Mouse (Mus musculus) hindbrain, embryonic 15.5 days (tissue): ENCODE results near the gene Cdk6. TPM values are rescaled to one million over a fixed set of nuclear protein-coding genes. Genes with fewer than 3 reads are reported as not detected.

Source experiments
- ATAC-seq: fragments of 200-750 bp; cut with Nextera tagmentation; 2 replicates; pipeline ENCODE4 v1.8.0; 2017; ENCODE audit warnings: low read depth, moderate number of reproducible peaks, moderate TSS enrichment; ENCODE audit not compliant: low FRiP score
- H3K27ac ChIP-seq: fragments of 300-500 bp; sonication (generic); replicated peaks from 2 replicates; pipeline ENCODE4 v1.5.1; 2015; ENCODE audit warnings: mild to moderate bottlenecking, inconsistent platforms
- H3K27me3 ChIP-seq: fragments of 300-500 bp; sonication (generic); 2 replicates; pipeline ENCODE4 v1.6.1; 2015; ENCODE audit warnings: control low read depth, inconsistent platforms
- H3K36me3 ChIP-seq: fragments of 300-500 bp; sonication (generic); 2 replicates; pipeline ENCODE4 v1.6.1; 2015; ENCODE audit warnings: control low read depth, inconsistent platforms
- H3K4me1 ChIP-seq: fragments of 300-500 bp; sonication (generic); replicated peaks from 2 replicates; pipeline ENCODE4 v1.6.1; 2015; ENCODE audit warnings: control low read depth, inconsistent platforms
- H3K4me2 ChIP-seq: fragments of 300-500 bp; sonication (generic); 2 replicates; pipeline ENCODE4 v1.6.1; 2015; ENCODE audit warnings: moderate library complexity, mild to moderate bottlenecking, inconsistent platforms
- H3K4me3 ChIP-seq: fragments of 300-500 bp; sonication (generic); 2 replicates; pipeline ENCODE4 v1.5.1; 2015; ENCODE audit warnings: mild to moderate bottlenecking, inconsistent platforms
- H3K9ac ChIP-seq: fragments of 300-500 bp; sonication (generic); 2 replicates; pipeline ENCODE4 v1.6.1; 2015; ENCODE audit warnings: inconsistent platforms
- H3K9me3 ChIP-seq: fragments of 300-500 bp; sonication (generic); 2 replicates; pipeline ENCODE4 v1.6.1; 2016; ENCODE audit warnings: control low read depth, inconsistent platforms
- WGBS: fragments of 180-500 bp; shearing (Covaris S2); methylation state at CpG from one replicate; pipeline ENCODE4 v1.1.7; 2015; 5-methylcytosine and 5-hydroxymethylcytosine counted together
- polyA plus RNA-seq: library from polyadenylated mRNA; unstranded; fragments of >200 nt; fragmentation: Nextera tagmentation; extraction: Ambion mirVana; gene quantifications from 2 replicates; pipeline ENCODE4 v1.2.1, GENCODE M21; 2015

Gene Cdk6
- polyA plus RNA-seq, 1 experiment from 2014 or later: 12.0 TPM

DNA sequence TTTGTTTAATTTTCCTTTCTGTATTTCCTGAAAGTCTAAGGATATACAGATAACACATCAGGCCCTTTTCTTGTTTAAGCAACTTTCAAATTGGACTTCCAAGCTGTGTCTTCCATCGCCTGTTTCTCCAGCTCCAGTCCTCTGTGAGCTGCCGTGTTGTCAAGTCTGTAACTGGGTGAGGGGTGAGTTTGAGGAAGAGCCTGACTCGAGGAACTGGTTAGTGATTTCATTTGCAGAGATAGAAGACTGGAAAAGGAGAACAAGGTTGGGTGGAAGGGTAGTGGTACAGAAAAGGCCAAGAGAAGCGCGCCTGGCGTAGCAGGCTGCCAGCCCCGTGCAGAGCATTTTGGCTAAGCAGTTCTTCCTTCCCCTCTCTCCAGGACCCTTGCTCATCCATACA is 120.1 kb downstream of the Cdk6 start:
- Histone ChIP-seq H3K4me3 (no peak overlapping the region), H3K9me3 (no peaks in the 10 kb centered on the region), H3K27me3 (no peaks in the 10 kb centered on the region), H3K4me2 (no peak overlapping the region), H3K27ac (no peak overlapping the region), H3K4me1 (no peaks in the 10 kb centered on the region), H3K9ac (no peak overlapping the region), H3K36me3 (no peaks in the 10 kb centered on the region)
- WGBS: 95% methylated on average over 7 of the region's 7 CpGs
- ATAC-seq: no peak

DNA sequence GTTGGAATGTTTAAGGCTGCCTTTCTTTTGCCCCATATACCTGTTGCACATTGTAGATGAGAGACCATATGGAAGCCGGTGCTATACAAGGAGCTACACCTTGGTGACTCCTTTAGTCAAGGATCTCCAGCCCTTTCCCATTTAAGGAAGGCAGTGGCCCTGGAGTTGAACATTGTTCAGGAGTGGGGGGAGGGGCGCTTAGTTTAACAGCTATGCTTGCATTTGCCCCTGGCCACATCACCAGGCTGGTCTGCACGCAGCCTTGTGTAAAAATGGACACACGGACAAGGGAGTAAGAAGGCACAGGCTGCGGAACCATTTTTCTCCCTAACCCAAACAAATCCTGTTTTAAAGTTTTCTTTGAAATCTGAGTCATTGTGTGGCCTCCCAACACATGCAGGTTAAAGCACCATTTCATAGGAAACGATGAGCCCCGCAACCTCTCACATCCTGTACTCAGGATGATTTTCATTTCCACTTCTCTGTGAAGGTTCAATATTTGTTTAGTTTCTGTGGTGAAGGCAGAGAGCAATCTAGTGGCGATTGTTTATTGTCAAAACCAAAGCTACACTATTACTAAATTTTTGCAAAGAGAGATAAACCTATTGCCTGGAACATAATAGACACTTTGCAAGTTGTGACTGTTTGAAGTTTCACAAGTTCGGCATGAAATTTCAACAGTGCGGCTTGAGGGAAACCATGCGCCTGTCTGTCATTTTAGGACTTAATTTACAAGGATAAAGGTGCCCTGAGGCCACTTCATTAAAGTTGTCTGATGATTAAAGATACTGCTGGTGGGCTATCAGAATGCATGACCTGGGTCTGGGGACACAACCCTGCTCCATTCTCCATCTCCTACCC is 121.8 kb downstream of the Cdk6 start:
- no peak overlapping the region for H3K4me3 ChIP-seq
- ATAC-seq: no peak
- no peak overlapping the region for H3K4me2 ChIP-seq
- no peaks in the 10 kb centered on the region for H3K36me3 ChIP-seq
- H3K9me3 ChIP-seq: no peaks in the 10 kb centered on the region
- H3K9ac ChIP-seq: no peak overlapping the region
- no peaks in the 10 kb centered on the region for H3K4me1 ChIP-seq
- no peaks in the 10 kb centered on the region for H3K27me3 ChIP-seq
- 84% methylated on average over 11 of the region's 11 CpGs for WGBS
- H3K27ac ChIP-seq: no peak overlapping the region

DNA sequence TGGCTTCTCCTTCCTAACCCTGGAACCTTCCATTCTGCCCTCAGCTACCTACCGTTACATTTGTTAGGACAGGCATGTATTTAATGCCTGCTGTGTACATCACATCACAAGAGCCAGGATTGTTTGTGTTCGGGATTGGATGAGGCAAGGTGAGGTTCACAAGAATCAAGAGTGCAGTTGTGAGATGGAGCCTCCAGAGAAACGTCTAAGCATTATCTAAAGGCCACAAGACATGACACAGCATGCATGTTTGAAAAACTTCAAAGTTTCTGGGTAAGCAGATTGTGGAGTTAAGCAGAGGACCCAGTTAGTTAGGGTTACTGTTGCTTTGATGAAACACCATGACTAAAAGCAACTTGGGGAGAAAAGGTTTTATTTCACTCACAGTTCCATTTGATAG is 122.5 kb downstream of the Cdk6 start:
- H3K27me3 ChIP-seq: no peaks in the 10 kb centered on the region
- 90% methylated on average over 3 of the region's 3 CpGs for WGBS
- H3K36me3 ChIP-seq: no peaks in the 10 kb centered on the region
- H3K9me3 ChIP-seq: no peaks in the 10 kb centered on the region
- no peak for ATAC-seq
- H3K4me3 ChIP-seq: no peak overlapping the region
- no peak overlapping the region for H3K27ac ChIP-seq
- H3K9ac ChIP-seq: no peak overlapping the region
- no peaks in the 10 kb centered on the region for H3K4me1 ChIP-seq
- H3K4me2 ChIP-seq: no peak overlapping the region

DNA sequence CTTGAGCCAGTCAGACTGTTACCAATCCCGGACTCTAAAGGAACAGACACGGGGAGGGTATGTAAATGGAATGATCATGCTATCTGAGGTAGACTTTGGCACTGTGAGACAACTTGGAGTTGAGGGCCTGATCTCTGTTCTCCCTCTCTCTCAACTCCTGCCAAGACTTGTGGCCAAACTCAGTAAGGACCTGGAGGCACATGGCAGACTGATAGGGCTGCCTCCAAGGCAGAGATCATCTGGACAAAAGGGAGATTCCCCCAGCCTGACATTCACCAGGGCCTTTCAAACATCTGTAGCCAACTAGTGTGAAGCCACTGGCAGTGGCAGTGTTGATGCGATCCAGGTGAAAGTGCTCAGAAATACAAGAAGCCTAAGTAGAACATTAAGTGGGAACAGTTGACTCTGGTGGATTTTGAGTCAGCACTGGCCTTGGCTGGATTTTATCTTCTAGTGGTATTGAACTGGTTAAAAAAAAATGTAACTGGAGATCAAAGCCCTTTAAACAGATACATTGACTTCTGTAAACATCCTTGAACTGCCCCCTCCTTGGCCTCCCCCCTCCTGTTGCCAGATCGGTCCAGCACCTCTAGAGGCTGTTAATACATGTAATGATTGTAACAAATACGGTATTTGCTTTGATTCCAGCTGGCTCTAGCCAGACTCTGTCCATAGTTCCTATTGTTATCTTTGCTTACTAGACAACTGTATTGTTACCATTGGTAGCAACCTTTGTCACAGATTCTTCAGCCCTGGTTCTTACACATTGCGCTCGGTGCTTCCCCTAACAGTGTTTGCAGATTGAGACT is 125.0 kb downstream of the Cdk6 start:
- 62% methylated on average over 7 of the region's 7 CpGs for WGBS
- Histone ChIP-seq H3K36me3 (no peaks in the 10 kb centered on the region), H3K27ac (no peak overlapping the region), H3K4me2 (no peak overlapping the region), H3K27me3 (no peaks in the 10 kb centered on the region), H3K9me3 (no peaks in the 10 kb centered on the region), H3K4me1 (no peaks in the 10 kb centered on the region), H3K9ac (no peak overlapping the region), H3K4me3 (no peak overlapping the region)
- ATAC-seq: no peak

DNA sequence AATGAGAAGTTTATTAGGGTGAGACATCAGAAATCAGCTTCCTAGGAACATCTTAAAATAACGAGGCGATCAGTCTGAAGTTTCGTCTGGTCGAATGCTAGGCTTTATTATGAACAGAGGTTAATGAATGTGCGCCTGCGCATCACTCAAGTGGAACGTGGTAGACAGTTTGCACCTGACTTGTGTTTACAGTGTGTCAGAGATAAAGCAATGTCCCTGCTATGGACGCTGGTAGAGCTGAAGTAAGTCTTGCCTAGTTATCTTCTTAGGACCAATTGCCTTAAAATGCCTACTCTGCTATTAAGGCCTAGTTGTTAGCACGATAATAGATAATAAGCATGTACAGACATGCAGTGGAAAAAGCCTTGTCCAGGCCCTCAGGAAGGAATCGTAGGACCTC is 129.6 kb downstream of the Cdk6 start:
- no peak overlapping the region for H3K4me3 ChIP-seq
- ATAC-seq: no peak
- H3K27ac ChIP-seq: no peak overlapping the region
- WGBS: 91% methylated on average over 10 of the region's 10 CpGs
- no peaks in the 10 kb centered on the region for H3K9me3 ChIP-seq
- H3K36me3 ChIP-seq: no peaks in the 10 kb centered on the region
- H3K4me1 ChIP-seq: no peaks in the 10 kb centered on the region
- no peak overlapping the region for H3K4me2 ChIP-seq
- H3K9ac ChIP-seq: no peak overlapping the region
- H3K27me3 ChIP-seq: no peaks in the 10 kb centered on the region

DNA sequence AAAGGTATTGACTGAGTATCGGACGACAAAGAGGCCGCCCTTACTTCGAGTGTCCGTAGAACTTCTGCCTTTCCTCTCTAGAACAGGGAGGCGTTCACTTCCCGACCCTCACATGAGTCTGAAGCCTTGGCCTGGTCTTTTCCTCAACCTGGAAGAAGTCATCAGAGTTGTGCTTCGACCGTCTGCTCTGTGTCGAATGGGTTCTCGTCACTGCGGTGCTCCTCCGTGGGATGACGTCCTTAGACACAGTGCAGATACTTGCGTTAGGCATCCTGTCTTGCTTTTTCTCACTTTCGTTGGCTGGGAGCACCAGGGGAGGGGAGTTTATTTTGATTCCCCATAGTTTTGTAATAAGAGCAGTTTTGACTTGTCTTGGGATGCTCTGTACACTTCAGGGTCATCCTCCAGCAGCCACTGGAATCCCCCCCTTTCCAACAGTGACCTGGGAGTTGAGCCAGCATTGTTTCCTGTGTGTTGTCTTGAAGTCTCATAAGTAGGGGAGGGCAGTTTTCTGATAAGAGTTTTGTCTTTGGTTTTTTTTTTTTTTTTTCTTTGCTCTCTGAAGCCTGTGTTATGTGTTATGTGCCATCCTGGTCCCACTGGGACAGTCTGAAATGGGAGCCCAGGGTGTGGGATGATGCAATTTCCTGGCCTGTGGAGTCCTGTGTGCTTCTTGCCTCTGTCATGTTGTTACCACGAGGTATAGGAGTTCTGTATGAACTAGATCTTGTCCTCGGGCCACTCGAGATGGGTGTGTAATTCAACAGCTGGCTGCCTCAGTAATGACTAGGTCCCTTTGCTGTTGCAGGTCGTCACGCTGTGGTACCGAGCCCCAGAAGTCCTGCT is 131.2 kb downstream of the Cdk6 start:
- H3K9me3 ChIP-seq: no peaks in the 10 kb centered on the region
- no peak overlapping the region for H3K4me3 ChIP-seq
- no peak overlapping the region for H3K4me2 ChIP-seq
- H3K4me1 ChIP-seq: no peaks in the 10 kb centered on the region
- no peaks in the 10 kb centered on the region for H3K36me3 ChIP-seq
- H3K27me3 ChIP-seq: no peaks in the 10 kb centered on the region
- no peak overlapping the region for H3K27ac ChIP-seq
- 91% methylated on average over 22 of the region's 22 CpGs for WGBS
- H3K9ac ChIP-seq: no peak overlapping the region
- no peak for ATAC-seq

DNA sequence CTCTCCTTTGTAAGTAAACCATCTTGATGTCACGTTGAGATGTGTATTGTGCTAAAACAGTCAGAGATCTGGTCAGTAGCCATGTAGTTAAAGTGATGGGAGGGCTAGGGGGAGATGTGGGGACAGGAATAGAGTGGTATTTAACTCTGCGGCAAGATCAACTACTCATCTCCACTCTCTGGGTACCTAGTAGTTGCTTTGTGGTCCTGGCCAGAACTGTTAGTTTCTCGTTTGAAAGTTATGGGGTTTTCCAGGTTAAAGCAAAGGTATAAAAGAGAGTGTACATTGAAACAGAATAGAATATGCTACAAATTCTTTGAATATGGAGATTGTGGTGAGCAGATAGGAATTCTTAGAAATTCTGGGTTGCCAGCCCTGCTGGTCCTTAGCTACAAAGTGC is 136.4 kb downstream of the Cdk6 start:
- H3K27me3 ChIP-seq: no peaks in the 10 kb centered on the region
- no peak overlapping the region for H3K27ac ChIP-seq
- no peaks in the 10 kb centered on the region for H3K4me1 ChIP-seq
- H3K4me2 ChIP-seq: no peak overlapping the region
- 67% methylated on average over 3 of the region's 3 CpGs for WGBS
- no peak overlapping the region for H3K4me3 ChIP-seq
- H3K9me3 ChIP-seq: no peaks in the 10 kb centered on the region
- no peaks in the 10 kb centered on the region for H3K36me3 ChIP-seq
- H3K9ac ChIP-seq: no peak overlapping the region
- ATAC-seq: no peak

DNA sequence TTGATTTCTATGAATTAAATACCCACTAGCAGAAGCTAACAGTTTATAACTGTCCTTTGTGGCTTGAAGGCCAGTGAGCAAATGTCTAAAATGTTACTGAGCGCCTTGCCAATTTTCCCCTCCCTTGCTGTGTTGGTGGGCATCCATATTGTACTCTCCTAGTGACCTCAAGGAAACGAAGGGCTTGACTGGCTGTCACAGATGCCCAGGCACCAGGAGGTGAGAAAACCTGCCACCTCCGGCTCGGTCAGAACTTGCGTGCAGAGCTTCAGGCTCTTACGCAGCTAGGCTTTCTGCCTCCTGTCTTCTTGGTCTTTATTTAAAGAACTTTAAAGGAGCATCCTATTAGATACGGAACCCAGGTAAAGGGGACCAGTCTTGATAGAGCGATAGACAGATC is 136.9 kb downstream of the Cdk6 start:
- H3K9me3 ChIP-seq: no peaks in the 10 kb centered on the region
- no peak for ATAC-seq
- 86% methylated on average over 8 of the region's 8 CpGs for WGBS

DNA sequence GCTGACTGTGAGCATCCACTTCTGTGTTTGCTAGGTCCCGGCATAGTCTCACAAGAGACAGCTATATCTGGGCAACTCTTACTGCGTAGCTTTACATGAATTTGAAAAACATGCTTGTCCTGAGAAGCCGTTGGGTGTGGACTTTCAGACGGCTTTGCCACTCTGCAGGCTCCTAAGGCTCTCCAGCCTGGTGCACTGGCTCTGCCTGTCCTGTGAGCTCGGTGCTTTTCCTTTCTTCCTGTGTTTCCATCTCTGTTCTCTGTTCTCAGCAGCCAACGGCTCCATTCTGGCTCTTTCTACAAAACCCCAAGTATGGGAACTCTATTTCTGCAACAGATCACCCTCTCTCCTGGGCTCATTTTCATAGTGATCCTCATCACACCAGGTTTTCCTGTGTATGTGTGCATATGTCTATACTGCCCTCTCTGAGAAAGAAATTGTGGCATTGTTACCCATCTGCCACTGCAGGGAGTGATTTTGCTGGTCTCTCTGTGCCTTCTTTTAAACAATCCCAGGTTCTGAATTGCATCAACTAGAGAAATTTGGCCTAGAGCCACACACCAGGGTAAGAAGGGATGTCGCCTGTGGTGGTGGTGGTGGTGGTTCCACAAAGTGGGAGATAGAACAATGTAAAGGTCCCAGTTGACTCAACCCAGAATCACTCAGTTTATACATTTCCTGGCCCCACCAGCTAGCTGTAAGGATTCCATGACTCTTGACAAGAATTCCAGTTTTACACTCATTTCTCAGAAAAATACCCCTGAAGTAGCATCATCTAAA is 137.9 kb downstream of the Cdk6 start:
- Histone ChIP-seq H3K9me3 (no peaks in the 10 kb centered on the region), H3K4me2 (no peak overlapping the region), H3K27ac (no peak overlapping the region), H3K4me1 (no peaks in the 10 kb centered on the region), H3K27me3 (no peaks in the 10 kb centered on the region), H3K36me3 (no peaks in the 10 kb centered on the region), H3K9ac (no peak overlapping the region), H3K4me3 (no peak overlapping the region)
- 87% methylated on average over 7 of the region's 7 CpGs for WGBS
- no peak for ATAC-seq

More for the DNA sequence above, 136.9 kb downstream of the Cdk6 start:
- Histone ChIP-seq H3K9ac (no peak overlapping the region), H3K4me2 (no peak overlapping the region), H3K27ac (no peak overlapping the region), H3K36me3 (no peaks in the 10 kb centered on the region), H3K4me3 (no peak overlapping the region), H3K27me3 (no peaks in the 10 kb centered on the region), H3K4me1 (no peaks in the 10 kb centered on the region)

DNA sequence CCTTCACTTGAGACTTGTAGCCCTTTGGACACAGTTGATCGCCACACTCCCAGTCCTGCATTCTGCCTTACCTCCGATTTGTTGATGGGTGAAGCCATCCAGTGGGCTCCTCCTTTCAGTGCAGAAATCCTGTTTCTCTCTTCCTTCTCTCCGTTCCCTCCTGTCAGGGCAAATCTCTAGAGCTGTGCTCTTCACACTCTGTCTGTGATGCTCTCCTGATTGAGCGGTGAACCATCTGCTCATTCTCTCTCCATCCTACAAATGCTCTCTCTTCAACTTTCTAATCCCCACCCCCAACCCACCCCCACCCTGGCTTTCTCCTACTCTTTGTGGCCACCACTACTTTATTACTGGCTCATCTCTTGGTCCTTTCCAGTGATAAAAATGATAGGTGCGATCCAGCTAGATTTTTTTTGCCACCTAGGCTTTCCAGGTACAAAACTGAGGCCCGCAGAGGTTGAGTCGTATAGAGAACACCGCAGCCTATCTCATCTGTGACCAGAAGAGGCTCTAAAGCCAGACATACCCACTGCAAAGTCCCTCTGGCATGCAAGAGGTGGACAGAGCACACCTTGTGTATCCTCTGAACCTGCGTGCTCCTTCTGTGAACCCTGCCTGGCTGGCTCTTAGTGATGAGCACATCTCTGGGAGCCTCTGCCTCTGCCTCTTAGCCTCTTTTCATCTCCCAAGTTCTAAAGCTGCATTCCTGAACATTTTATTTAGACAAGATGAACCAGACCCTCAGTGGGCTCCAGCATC is 139.5 kb downstream of the Cdk6 start:
- no peak for ATAC-seq
- Histone ChIP-seq H3K4me2 (no peak overlapping the region), H3K27me3 (no peaks in the 10 kb centered on the region), H3K27ac (no peak overlapping the region), H3K4me1 (no peaks in the 10 kb centered on the region), H3K4me3 (no peak overlapping the region), H3K36me3 (no peaks in the 10 kb centered on the region), H3K9me3 (no peaks in the 10 kb centered on the region), H3K9ac (no peak overlapping the region)
- WGBS: 96% methylated on average over 9 of the region's 9 CpGs

DNA sequence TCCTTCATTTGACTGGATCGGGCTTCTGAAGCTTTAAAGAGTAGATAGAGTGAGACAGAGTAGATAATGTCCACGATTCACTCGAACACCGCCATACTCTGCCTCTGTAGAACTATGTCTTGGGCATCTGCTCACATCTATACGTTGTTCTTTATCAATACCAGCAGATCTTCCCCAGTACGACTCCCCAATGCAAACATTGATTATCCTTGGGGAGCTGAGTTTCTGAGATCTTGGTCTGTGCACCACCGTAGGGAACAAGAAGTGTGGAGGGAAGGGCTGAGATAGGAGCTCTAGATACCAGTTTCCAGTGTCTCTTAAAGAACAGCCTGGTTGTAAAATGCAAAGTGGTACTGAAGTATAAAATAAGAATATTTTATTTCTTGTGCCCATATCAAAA is 141.2 kb downstream of the Cdk6 start:
- Histone ChIP-seq H3K9ac (no peak overlapping the region), H3K4me2 (no peak overlapping the region), H3K9me3 (no peaks in the 10 kb centered on the region), H3K36me3 (no peaks in the 10 kb centered on the region), H3K4me3 (no peak overlapping the region), H3K27ac (no peak overlapping the region), H3K4me1 (no peaks in the 10 kb centered on the region), H3K27me3 (no peaks in the 10 kb centered on the region)
- WGBS: 94% methylated on average over 7 of the region's 7 CpGs
- no peak for ATAC-seq
